Comparison of ENCODE assay signal across 13 mouse cellular contexts in genomic region chr15:72360049-72360448, GRCm38 (mm10).
A peak's percentile ranks its signal among the peaks of the same experiment; 100 is the strongest.
DNase-seq lines count a peak whose midpoint lies in the region; ATAC-seq and TF ChIP-seq lines count a peak whose summit lies in the region.
"Had no signal": no experiment of that assay in that cellular context is flagged by ENCODE, and none has a peak within 500 bp of the region (broad histone marks: within the 10 kb centered on the region; RNA-seq: fewer than 3 reads in every experiment).

No protein-coding gene starts in this region.

- no peaks in the 10 kb centered on the region for H3K36me3 ChIP-seq in forebrain, postnatal 0 days (ENCODE audit: insufficient read depth)
- no peaks in the 10 kb centered on the region for H3K36me3 ChIP-seq in forebrain, embryonic 11.5 days (ENCODE audit: control insufficient read depth, insufficient read depth, low read length)
- H3K36me3 ChIP-seq in midbrain, embryonic 16.5 days (ENCODE audit: control insufficient read depth, insufficient read depth, low read length) = no peaks in the 10 kb centered on the region
- no peaks in the 10 kb centered on the region for H3K36me3 ChIP-seq in midbrain, embryonic 13.5 days
- H3K36me3 ChIP-seq: lung, embryonic 15.5 days had no signal

- H3K27ac ChIP-seq in forebrain, postnatal 0 days (ENCODE audit: low read depth, low read length) = no peak overlapping the region
- H3K27ac ChIP-seq in forebrain, embryonic 11.5 days (ENCODE audit: low read depth, low read length) = no peak overlapping the region
- H3K27ac ChIP-seq in midbrain, embryonic 16.5 days (ENCODE audit: low read length) = no peak overlapping the region
- H3K27ac ChIP-seq in midbrain, embryonic 13.5 days = no peak overlapping the region
- H3K27ac ChIP-seq: lung, embryonic 15.5 days had no signal

- 95% methylated on average over 3 of the region's 3 CpGs for WGBS in forebrain, postnatal 0 days
- WGBS in forebrain, embryonic 11.5 days = 88% methylated on average over 3 of the region's 3 CpGs
- 97% methylated on average over 3 of the region's 3 CpGs for WGBS in midbrain, embryonic 16.5 days
- 92% methylated on average over 3 of the region's 3 CpGs for WGBS in midbrain, embryonic 13.5 days

- H3K4me3 ChIP-seq in forebrain, postnatal 0 days (ENCODE audit: low read depth, low read length) = no peak overlapping the region
- no peak overlapping the region for H3K4me3 ChIP-seq in forebrain, embryonic 11.5 days (ENCODE audit: low read depth, low read length)
- no peak overlapping the region for H3K4me3 ChIP-seq in midbrain, embryonic 16.5 days (ENCODE audit: low read depth, low read length)
- no peak overlapping the region for H3K4me3 ChIP-seq in midbrain, embryonic 13.5 days (replicated peaks)
- H3K4me3 ChIP-seq: lung, embryonic 15.5 days had no signal

- no peak overlapping the region for H3K9ac ChIP-seq in forebrain, postnatal 0 days
- no peak overlapping the region for H3K9ac ChIP-seq in forebrain, embryonic 11.5 days (ENCODE audit: low read length)
- no peak overlapping the region for H3K9ac ChIP-seq in midbrain, embryonic 16.5 days (ENCODE audit: low read depth, low read length)
- H3K9ac ChIP-seq in midbrain, embryonic 13.5 days (replicated peaks) = no peak overlapping the region
- H3K9ac ChIP-seq: lung, embryonic 15.5 days had no signal

- DNase-seq in forebrain, postnatal 0 days = peak; percentile 44
- no peak for DNase-seq in forebrain, embryonic 11.5 days (ENCODE audit: low spot score)
- peak; percentile 73 to 80 for DNase-seq in cerebellum, postnatal 25 days
- peak; percentile 65 to 74 for DNase-seq in right cerebral cortex, postnatal 10 days (ENCODE audit: low spot score in 2 of 2)
- DNase-seq in gastrocnemius, postnatal 25 days = no peak
- no peak for DNase-seq in gastrocnemius, postnatal 14 days
- DNase-seq: liver; spleen, adult 18-20 months had no signal

- no peaks in the 10 kb centered on the region for H3K9me3 ChIP-seq in forebrain, postnatal 0 days (ENCODE audit: low read length)
- H3K9me3 ChIP-seq in forebrain, embryonic 11.5 days (ENCODE audit: control insufficient read depth, low read length) = no peaks in the 10 kb centered on the region
- no peaks in the 10 kb centered on the region for H3K9me3 ChIP-seq in midbrain, embryonic 16.5 days (replicated peaks; ENCODE audit: control insufficient read depth, low read length, poor library complexity, severe bottlenecking)
- H3K9me3 ChIP-seq in midbrain, embryonic 13.5 days = no peaks in the 10 kb centered on the region
- H3K9me3 ChIP-seq: lung, embryonic 15.5 days had no signal

- H3K4me1 ChIP-seq in forebrain, postnatal 0 days (ENCODE audit: insufficient read depth) = no peaks in the 10 kb centered on the region
- H3K4me1 ChIP-seq in forebrain, embryonic 11.5 days (replicated peaks; ENCODE audit: control insufficient read depth, insufficient read depth, low read length) = no peaks in the 10 kb centered on the region
- peaks cover 3% of the 10 kb centered on the region; the same call in 1 of the 2 replicates for H3K4me1 ChIP-seq in midbrain, embryonic 16.5 days (ENCODE audit: control insufficient read depth, insufficient read depth, low read length)
- peaks cover 8% of the 10 kb centered on the region for H3K4me1 ChIP-seq in midbrain, embryonic 13.5 days (replicated peaks)
- H3K4me1 ChIP-seq: lung, embryonic 15.5 days had no signal

- H3K4me2 ChIP-seq in forebrain, postnatal 0 days (ENCODE audit: low read depth) = no peak overlapping the region
- H3K4me2 ChIP-seq in forebrain, embryonic 11.5 days (ENCODE audit: low read depth, low read length, severe bottlenecking) = no peak overlapping the region
- H3K4me2 ChIP-seq in midbrain, embryonic 16.5 days (ENCODE audit: low read length) = no peak overlapping the region
- H3K4me2 ChIP-seq in midbrain, embryonic 13.5 days (replicated peaks) = no peak overlapping the region
- H3K4me2 ChIP-seq: lung, embryonic 15.5 days had no signal

- intact Hi-C loops in gastrocnemius, postnatal 14 days (cut with DNase I; ENCODE audit: low total_unique reads) = no loop called here

- no peaks in the 10 kb centered on the region for H3K27me3 ChIP-seq in forebrain, postnatal 0 days (ENCODE audit: insufficient read depth, low read length)
- H3K27me3 ChIP-seq in forebrain, embryonic 11.5 days (ENCODE audit: control insufficient read depth, insufficient read depth, low read length) = no peaks in the 10 kb centered on the region
- no peaks in the 10 kb centered on the region for H3K27me3 ChIP-seq in midbrain, embryonic 16.5 days (ENCODE audit: control insufficient read depth, insufficient read depth, low read depth, low read length)
- no peaks in the 10 kb centered on the region for H3K27me3 ChIP-seq in midbrain, embryonic 13.5 days
- H3K27me3 ChIP-seq: CH12.LX; lung, embryonic 15.5 days had no signal

- ATAC-seq in forebrain, postnatal 0 days = peak; percentile 69
- ATAC-seq in forebrain, embryonic 11.5 days (replicated peaks; ENCODE audit: low FRiP score) = no peak
- 0 out of 2 replicates have a peak, but pooled peaks have one; percentile 28 for ATAC-seq in midbrain, embryonic 16.5 days
- no peak for ATAC-seq in midbrain, embryonic 13.5 days
- ATAC-seq: activated CD4-positive, CD25-positive, alpha-beta regulatory T cell, adult 4 months had no signal

- TF ChIP-seq CTCF in forebrain, postnatal 0 days (IDR thresholded peaks at IDR 0.05; ENCODE audit: low read depth) = no peak

Comparison
In these comparisons a context has a peak if more than half of its experiments do, and no peak if none do; other contexts are left out.
1. ATAC-seq: peak in forebrain, postnatal 0 days (single experiment) and midbrain, embryonic 16.5 days (single experiment); none in forebrain, embryonic 11.5 days (single experiment) and midbrain, embryonic 13.5 days (single experiment).
2. DNase-seq: peak in forebrain, postnatal 0 days (single experiment), cerebellum, postnatal 25 days (2 of 2) and right cerebral cortex, postnatal 10 days (2 of 2); none in forebrain, embryonic 11.5 days (single experiment), gastrocnemius, postnatal 25 days (single experiment) and gastrocnemius, postnatal 14 days (single experiment).